In genomic region chr7:90302647-90303552, GRCm38 (mm10) we compare ENCODE assay signal across 8 mouse cellular contexts. TPM values are rescaled to one million over a fixed set of nuclear protein-coding genes. Genes with fewer than 3 reads are reported as not detected.
A peak's percentile ranks its signal among the peaks of the same experiment; 100 is the strongest.
DNase-seq lines count a peak whose midpoint lies in the region; ATAC-seq lines count a peak whose summit lies in the region.

No protein-coding gene starts in this region.

- H3K27me3 ChIP-seq in lung, embryonic 15.5 days, result peaks cover 12% of the 10 kb centered on the region; the same call in 1 of the 2 replicates
- H3K27me3 ChIP-seq in embryonic facial prominence, embryonic 11.5 days (ENCODE audit: control insufficient read depth, insufficient read depth, low read length), result no peaks in the 10 kb centered on the region

- no peak for DNase-seq in lung, postnatal 25 days (ENCODE audit: low spot score)
- DNase-seq in embryonic facial prominence, embryonic 11.5 days (ENCODE audit: low spot score), result peak; percentile 42
- peak; percentile 21 to 58 for DNase-seq in thymus, adult 18-20 months
- no peak for DNase-seq in cerebellum, postnatal 4 days (ENCODE audit: low spot score in 2 of 2)
- DNase-seq in layer of hippocampus, adult 9-10 months (ENCODE audit: low spot score), result no peak

- ATAC-seq in lung, embryonic 15.5 days (ENCODE audit: borderline replicate concordance, extremely low read depth, low FRiP score, low TSS enrichment), result peak; percentile 46
- ATAC-seq in embryonic facial prominence, embryonic 11.5 days (replicated peaks; ENCODE audit: insufficient number of reproducible peaks, low FRiP score, low TSS enrichment, low read depth), result 0 out of 2 replicates have a peak, but pooled peaks have one; percentile 47
- ATAC-seq in inflammation-experienced regulatory T-cells, adult 6 months, result peak; percentile 79
- peak; percentile 58 for ATAC-seq in megakaryocyte, adult 5-6 weeks (ENCODE audit: poor library complexity, severe bottlenecking)

- WGBS in lung, embryonic 15.5 days, result 2% methylated on average over 27 of the region's 27 CpGs
- WGBS in embryonic facial prominence, embryonic 11.5 days, result 3% methylated on average over 26 of the region's 27 CpGs

- peak overlapping the region; percentile 49 for H3K9ac ChIP-seq in lung, embryonic 15.5 days
- H3K9ac ChIP-seq in embryonic facial prominence, embryonic 11.5 days (replicated peaks; ENCODE audit: low read length), result peak overlapping the region; percentile 62

- peak overlapping the region; percentile 96 for H3K4me2 ChIP-seq in lung, embryonic 15.5 days
- H3K4me2 ChIP-seq in embryonic facial prominence, embryonic 11.5 days (ENCODE audit: low read depth, low read length), result peak overlapping the region; percentile 94

- H3K9me3 ChIP-seq in lung, embryonic 15.5 days, result no peaks in the 10 kb centered on the region
- H3K9me3 ChIP-seq in embryonic facial prominence, embryonic 11.5 days (replicated peaks; ENCODE audit: control insufficient read depth, low read length), result no peaks in the 10 kb centered on the region

- H3K36me3 ChIP-seq in lung, embryonic 15.5 days, result no peaks in the 10 kb centered on the region
- H3K36me3 ChIP-seq in embryonic facial prominence, embryonic 11.5 days (replicated peaks; ENCODE audit: control insufficient read depth, insufficient read depth, low read depth, low read length), result no peaks in the 10 kb centered on the region

- H3K4me3 ChIP-seq in lung, embryonic 15.5 days, result peak overlapping the region; percentile 47
- peak overlapping the region; percentile 51 for H3K4me3 ChIP-seq in embryonic facial prominence, embryonic 11.5 days (ENCODE audit: low read depth, low read length)

- peaks cover 8% of the 10 kb centered on the region; the same call in 1 of the 2 replicates for H3K4me1 ChIP-seq in lung, embryonic 15.5 days
- no peaks in the 10 kb centered on the region for H3K4me1 ChIP-seq in embryonic facial prominence, embryonic 11.5 days (ENCODE audit: control insufficient read depth, insufficient read depth, low read length)

- H3K27ac ChIP-seq in lung, embryonic 15.5 days, result no peak overlapping the region
- H3K27ac ChIP-seq in embryonic facial prominence, embryonic 11.5 days (replicated peaks; ENCODE audit: low read depth, low read length), result no peak overlapping the region

RNA-seq across cellular contexts. Expression of gene Sytl2, which starts 0.8 kb away (rescaled TPM):
- polyA plus RNA-seq in lung, embryonic 15.5 days (2015; fragmentation: Nextera tagmentation; extraction: Ambion mirVana), result 4.1 and 4.2 TPM in 2 replicates
- 4.8 and 5.2 TPM in 2 replicates for polyA plus RNA-seq in embryonic facial prominence, embryonic 11.5 days (2014; fragmentation: Nextera tagmentation; extraction: Ambion mirVana)
- polyA plus RNA-seq in inflammation-experienced regulatory T-cells, adult 6 months (2017; shearing (Covaris generic)), result 10 to 100 TPM; 20.2 to 37.1 (median 20.6) TPM
- 1.4 and 1.9 TPM in 2 replicates for total RNA-seq in megakaryocyte, adult 5-6 weeks (2015)
- total RNA-seq in megakaryocyte, adult 5-6 weeks (2017), result 1.7 and 2.3 TPM in 2 replicates

RNA-seq across cellular contexts. Expression of gene Ccdc83, which starts 37.3 kb away (rescaled TPM):
- not detected in 2 replicates for polyA plus RNA-seq in lung, embryonic 15.5 days (2015; fragmentation: Nextera tagmentation; extraction: Ambion mirVana)
- not detected in 2 replicates for polyA plus RNA-seq in embryonic facial prominence, embryonic 11.5 days (2014; fragmentation: Nextera tagmentation; extraction: Ambion mirVana)
- under 1 TPM in 1 of 3 experiments, not detected in 2; 0.25 TPM for polyA plus RNA-seq in inflammation-experienced regulatory T-cells, adult 6 months (2017; shearing (Covaris generic))
- not detected in 2 replicates for total RNA-seq in megakaryocyte, adult 5-6 weeks (2015)
- total RNA-seq in megakaryocyte, adult 5-6 weeks (2017), result not detected in 2 replicates

Comparison
In these comparisons a context has a peak if more than half of its experiments do, and no peak if none do; other contexts are left out.
1. DNase-seq: peak in embryonic facial prominence, embryonic 11.5 days (single experiment) and thymus, adult 18-20 months (2 of 2); none in lung, postnatal 25 days (single experiment), cerebellum, postnatal 4 days (0 of 2) and layer of hippocampus, adult 9-10 months (single experiment).
2. Peak in every context shown above with its lines, with median percentiles within 50 percentile points of each other: ATAC-seq.